Mouse (Mus musculus) hindbrain, embryonic 10.5 days (tissue): ENCODE results near the gene Preb. TPM values are rescaled to one million over a fixed set of nuclear protein-coding genes. Genes with fewer than 3 reads are reported as not detected.

Source experiments
- DNase-seq: peaks from one replicate; pipeline ENCODE4 v3.0.0-alpha.2; 2017; ENCODE audit warnings: low spot score
- H3K27ac ChIP-seq: fragments of 300-500 bp; sonication (generic); 2 replicates; pipeline ENCODE4 v1.5.1; 2016; ENCODE audit warnings: mild to moderate bottlenecking, moderate library complexity
- H3K27me3 ChIP-seq: fragments of 300-500 bp; sonication (generic); 2 replicates; pipeline ENCODE4 v1.6.1; 2016; ENCODE audit warnings: mild to moderate bottlenecking; ENCODE audit not compliant: poor library complexity, insufficient read depth, severe bottlenecking
- H3K36me3 ChIP-seq: fragments of 300-500 bp; sonication (generic); 2 replicates; pipeline ENCODE4 v1.6.1; 2016; ENCODE audit warnings: mild to moderate bottlenecking, moderate library complexity
- H3K4me1 ChIP-seq: fragments of 300-500 bp; sonication (generic); replicated peaks from 2 replicates; pipeline ENCODE4 v1.6.1; 2016; ENCODE audit warnings: mild to moderate bottlenecking
- H3K4me3 ChIP-seq: fragments of 300-500 bp; sonication (generic); 2 replicates; pipeline ENCODE4 v1.5.1; 2016; ENCODE audit warnings: mild to moderate bottlenecking, moderate library complexity
- H3K9me3 ChIP-seq: fragments of 300-500 bp; sonication (generic); 2 replicates; pipeline ENCODE4 v1.6.1; 2016; ENCODE audit warnings: mild to moderate bottlenecking, moderate library complexity
- WGBS: fragments of 180-500 bp; shearing (Covaris S2); methylation state at CpG from one replicate; pipeline ENCODE4 v1.1.7; 2016; 5-methylcytosine and 5-hydroxymethylcytosine counted together
- polyA plus RNA-seq: library from polyadenylated mRNA; unstranded; fragments of >200 nt; fragmentation: Nextera tagmentation; extraction: Ambion mirVana; gene quantifications from 2 replicates; pipeline ENCODE4 v1.2.1, GENCODE M21; 2016

Preb gene
- polyA plus RNA-seq, 1 experiment from 2014 or later, result 147 TPM

DNA sequence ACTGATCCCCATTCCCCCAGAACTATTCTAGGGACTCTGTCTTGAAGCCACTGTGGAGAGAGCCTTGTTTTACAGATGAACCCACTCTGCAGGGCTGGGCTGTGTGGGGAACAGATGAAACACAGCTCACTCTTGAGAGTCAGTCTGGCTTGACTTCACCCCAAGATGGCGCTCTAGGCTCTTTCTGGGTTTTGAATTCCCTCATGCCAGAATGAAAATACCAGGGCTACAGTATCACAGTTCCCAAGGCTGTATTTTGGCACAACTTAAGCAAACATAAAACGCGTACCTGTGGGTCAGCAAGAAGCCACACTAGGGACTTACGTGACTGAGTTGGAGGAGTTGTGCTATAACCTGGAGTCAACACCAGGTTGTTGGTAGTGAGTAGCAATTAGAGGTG is 30.0 kb downstream of the Preb start:
- WGBS, result 50% methylated on average over 4 of the region's 4 CpGs
- Histone ChIP-seq H3K27ac (no peak overlapping the region), H3K27me3 (no peaks in the 10 kb centered on the region), H3K9me3 (no peaks in the 10 kb centered on the region), H3K4me3 (no peak overlapping the region), H3K4me1 (0 out of 2 replicates have a peak, but pooled peaks cover 3% of the 10 kb centered on the region), H3K36me3 (no peaks in the 10 kb centered on the region)
- DNase-seq, result peak; percentile 52

DNA sequence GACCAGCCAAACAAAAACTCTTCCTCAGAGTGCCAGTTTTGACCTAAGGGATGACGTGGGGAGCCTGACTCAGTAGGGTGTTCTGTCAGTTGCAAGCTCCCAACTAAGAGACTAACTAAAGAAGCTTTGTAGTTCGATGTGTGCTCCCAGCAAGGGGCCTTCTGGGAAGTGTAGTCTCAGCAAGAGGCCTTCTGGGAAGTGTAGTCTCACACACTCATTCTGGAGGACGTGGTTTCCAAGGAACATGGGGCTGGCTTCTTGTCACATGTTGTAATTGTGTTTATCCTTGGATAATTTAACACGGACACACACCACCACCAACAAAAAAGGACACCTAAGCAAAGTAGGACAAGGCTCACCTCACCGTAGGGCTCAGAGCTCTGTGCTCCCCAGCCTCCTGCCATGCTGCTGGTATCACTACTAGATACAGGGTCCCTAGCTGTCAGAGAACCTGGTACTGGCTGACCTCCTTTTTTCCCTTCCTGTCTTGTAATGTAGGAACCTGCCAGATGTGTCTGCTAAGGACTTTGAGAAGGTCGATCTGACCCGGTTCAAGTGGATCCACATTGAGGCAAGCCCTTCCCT is 32.1 kb downstream of the Preb start:
- Histone ChIP-seq H3K4me1 (peaks cover 5% of the 10 kb centered on the region; the same call in 1 of the 2 replicates), H3K27me3 (peaks cover 6% of the 10 kb centered on the region; the same call in 1 of the 2 replicates), H3K4me3 (peak overlapping the region; percentile 30; the same call in 1 of the 2 replicates), H3K27ac (0 out of 2 replicates have a peak overlapping the region, but pooled peaks have one; percentile 36), H3K9me3 (no peaks in the 10 kb centered on the region), H3K36me3 (no peaks in the 10 kb centered on the region)
- DNase-seq, result no peak
- WGBS, result 42% methylated on average over 7 of the region's 7 CpGs

DNA sequence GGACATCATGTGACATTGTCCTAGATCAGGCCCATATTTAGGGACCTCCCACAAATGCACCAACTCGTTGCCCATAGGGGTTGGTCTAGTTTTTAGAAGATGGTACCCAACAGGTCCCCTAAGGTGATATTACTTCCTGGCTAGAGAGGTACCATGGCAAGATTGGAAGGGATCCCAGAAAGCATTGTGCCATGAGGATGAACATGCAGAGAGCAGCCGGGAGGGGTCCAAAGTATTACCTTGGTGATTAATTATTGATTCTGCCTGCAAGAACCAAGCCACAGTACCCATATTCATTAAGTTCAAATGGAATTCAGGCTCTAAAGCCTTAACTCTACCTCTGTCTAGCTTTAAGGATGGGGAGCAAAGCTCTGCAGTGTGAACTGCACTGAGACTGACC is 34.1 kb downstream of the Preb start:
- Histone ChIP-seq H3K4me3 (no peak overlapping the region), H3K27me3 (peaks cover 12% of the 10 kb centered on the region), H3K9me3 (no peaks in the 10 kb centered on the region), H3K36me3 (no peaks in the 10 kb centered on the region), H3K27ac (no peak overlapping the region), H3K4me1 (peaks cover 23% of the 10 kb centered on the region)
- DNase-seq, result no peak
- 83% methylated on average over 2 of the region's 2 CpGs for WGBS

DNA sequence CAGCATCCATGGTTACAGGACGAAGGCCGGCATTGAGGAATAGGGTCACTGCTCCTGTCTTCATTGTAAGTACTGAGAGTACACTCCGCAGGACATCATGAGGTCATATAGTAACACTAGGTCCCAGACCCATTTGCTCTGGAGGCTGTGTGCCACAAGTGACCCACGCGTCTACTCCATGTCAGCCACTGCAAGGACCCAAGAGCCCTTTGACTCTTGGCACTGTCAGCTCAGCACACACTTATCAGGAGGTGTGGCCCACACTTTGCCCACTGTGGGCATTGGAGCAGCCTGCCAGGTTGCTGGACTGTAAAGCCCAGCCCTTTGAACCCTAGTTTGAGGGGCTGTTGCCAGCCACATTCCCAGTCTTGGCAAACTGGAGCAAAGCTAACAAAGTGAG is 34.9 kb downstream of the Preb start:
- peaks cover 32% of the 10 kb centered on the region for H3K4me1 ChIP-seq
- no peaks in the 10 kb centered on the region for H3K9me3 ChIP-seq
- DNase-seq, result no peak
- 92% methylated on average over 5 of the region's 5 CpGs for WGBS
- H3K27me3 ChIP-seq, result peaks cover 12% of the 10 kb centered on the region
- H3K36me3 ChIP-seq, result 0 out of 2 replicates have a peak, but pooled peaks cover 4% of the 10 kb centered on the region
- H3K4me3 ChIP-seq, result no peak overlapping the region
- no peak overlapping the region for H3K27ac ChIP-seq

DNA sequence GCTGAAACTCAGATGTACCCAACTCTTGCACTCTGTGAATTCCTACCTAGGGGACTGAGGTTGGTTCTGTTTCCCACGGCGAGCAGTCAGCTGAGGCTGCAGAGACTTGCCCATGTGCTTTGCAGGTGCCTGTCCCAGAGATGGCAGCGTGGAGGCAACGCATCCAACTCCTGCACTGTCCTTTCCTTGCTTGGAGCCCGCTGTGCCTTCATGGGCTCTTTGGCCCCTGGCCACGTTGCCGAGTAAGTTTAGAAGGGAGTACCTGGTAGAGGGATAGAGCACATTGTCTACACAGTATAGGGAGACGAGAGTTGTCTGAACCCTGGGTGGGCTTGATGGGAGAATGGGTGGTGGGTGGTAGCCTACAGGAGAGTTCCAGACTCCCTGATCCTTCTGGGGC is 35.5 kb downstream of the Preb start:
- no peak for DNase-seq
- no peaks in the 10 kb centered on the region for H3K9me3 ChIP-seq
- H3K4me1 ChIP-seq, result peaks cover 34% of the 10 kb centered on the region
- H3K27me3 ChIP-seq, result peaks cover 12% of the 10 kb centered on the region
- H3K36me3 ChIP-seq, result peaks cover 8% of the 10 kb centered on the region
- H3K27ac ChIP-seq, result no peak overlapping the region
- 83% methylated on average over 8 of the region's 8 CpGs for WGBS
- H3K4me3 ChIP-seq, result no peak overlapping the region

DNA sequence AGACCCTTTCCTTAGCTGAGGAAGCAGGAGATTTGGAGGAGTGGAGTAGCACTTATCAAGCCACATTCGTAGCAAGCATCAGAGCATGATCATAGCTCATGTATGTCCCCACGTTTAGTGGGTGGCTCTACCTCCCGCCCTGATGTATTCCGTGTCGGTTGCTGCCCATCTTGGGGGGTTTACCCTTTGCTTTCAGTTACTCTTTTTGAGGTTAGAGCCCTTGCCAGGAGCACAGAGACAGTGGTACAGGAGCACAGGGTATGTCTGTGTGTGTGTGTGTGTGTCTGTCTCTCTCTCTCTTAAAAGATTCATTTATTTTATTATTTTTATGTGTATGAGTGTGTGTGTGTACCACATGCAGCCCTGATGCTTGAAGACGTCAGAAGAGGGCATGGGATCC is 37.0 kb downstream of the Preb start:
- H3K27me3 ChIP-seq, result peaks cover 12% of the 10 kb centered on the region
- H3K9me3 ChIP-seq, result no peaks in the 10 kb centered on the region
- no peak overlapping the region for H3K27ac ChIP-seq
- WGBS, result 87% methylated on average over 6 of the region's 6 CpGs
- H3K4me1 ChIP-seq, result peaks cover 39% of the 10 kb centered on the region
- no peak for DNase-seq
- H3K36me3 ChIP-seq, result peaks cover 23% of the 10 kb centered on the region
- H3K4me3 ChIP-seq, result no peak overlapping the region

DNA sequence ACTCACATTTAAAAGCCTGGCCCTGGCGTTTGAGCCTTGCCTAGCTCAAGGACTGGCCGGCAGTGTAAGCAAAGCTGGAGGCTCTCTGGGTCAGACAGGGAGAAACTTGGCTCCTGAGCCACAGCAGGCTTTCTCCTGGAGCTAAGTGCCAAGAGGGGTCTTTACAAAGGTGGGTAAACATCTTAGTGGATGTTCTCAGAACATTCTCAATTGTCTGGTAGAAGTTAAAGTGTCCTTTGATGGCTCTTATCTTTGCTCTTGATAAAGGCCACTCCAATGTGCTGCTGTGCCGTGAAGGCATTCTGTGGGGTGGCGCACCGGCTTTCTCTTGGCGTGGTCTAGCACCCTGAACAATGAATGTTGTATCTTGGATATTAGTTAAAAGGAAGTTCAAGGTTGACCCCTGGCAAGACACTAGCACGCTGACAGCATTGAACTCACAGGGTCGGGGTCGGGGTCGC is 37.5 kb downstream of the Preb start:
- Histone ChIP-seq H3K27me3 (peaks cover 12% of the 10 kb centered on the region), H3K9me3 (no peaks in the 10 kb centered on the region), H3K27ac (0 out of 2 replicates have a peak overlapping the region, but pooled peaks have one; percentile 40), H3K36me3 (peaks cover 28% of the 10 kb centered on the region), H3K4me1 (peaks cover 36% of the 10 kb centered on the region), H3K4me3 (peak overlapping the region; percentile 57)
- no peak for DNase-seq
- WGBS, result 71% methylated on average over 10 of the region's 10 CpGs

DNA sequence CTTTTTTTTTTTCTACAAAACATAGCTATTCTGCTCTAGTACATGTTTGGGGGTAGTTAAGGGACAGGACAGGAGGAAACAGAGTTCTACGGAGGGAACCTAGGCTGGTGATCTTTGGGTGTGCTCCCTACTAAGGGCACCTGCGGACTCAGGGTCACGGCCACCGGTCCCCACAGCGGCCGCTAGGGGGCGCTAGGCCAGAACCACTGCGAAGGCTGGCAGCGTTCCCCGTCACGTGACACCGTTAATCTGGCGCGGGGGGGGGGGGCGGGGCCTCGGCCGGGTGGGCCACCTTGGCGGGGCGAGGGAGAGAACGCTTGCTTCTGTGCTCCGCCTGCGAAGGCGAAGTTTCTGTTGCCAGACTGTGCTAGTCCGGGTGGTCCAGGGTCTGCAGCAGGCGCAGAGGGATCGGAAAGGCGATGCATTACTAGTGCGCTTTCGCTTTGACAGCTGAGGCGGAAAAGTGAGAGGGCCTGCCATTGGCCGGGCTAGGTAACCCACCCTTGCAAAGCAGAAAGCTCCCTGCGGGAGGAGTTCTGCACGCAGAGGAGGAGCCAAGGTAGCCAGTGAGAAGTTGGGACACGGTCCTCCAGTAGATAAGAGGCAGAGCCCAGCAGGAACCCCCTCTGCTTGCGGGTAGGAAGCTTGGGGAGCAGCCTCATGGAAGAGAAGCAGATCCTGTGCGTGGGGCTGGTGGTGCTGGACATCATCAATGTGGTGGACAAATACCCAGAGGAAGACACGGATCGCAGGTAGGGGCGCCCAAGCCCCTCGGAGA is 38.7 kb downstream of the Preb start, which contains the start of gene Khk:
Khk (plus strand) TSS at position 176 of the 778 bp plus-strand sequence.
- peak within 1 kb of the TSS; percentile 57 for H3K4me3 ChIP-seq
- 1% methylated on average over 39 of the region's 40 CpGs for WGBS
- H3K27me3 ChIP-seq, result peaks cover 12% of the 10 kb centered on the region
- H3K27ac ChIP-seq, result peak within 1 kb of the TSS; percentile 85
- H3K4me1 ChIP-seq, result peaks cover 43% of the 10 kb centered on the region
- peak; percentile 95 for DNase-seq
- H3K9me3 ChIP-seq, result no peaks in the 10 kb centered on the region
- H3K36me3 ChIP-seq, result peaks cover 36% of the 10 kb centered on the region

DNA sequence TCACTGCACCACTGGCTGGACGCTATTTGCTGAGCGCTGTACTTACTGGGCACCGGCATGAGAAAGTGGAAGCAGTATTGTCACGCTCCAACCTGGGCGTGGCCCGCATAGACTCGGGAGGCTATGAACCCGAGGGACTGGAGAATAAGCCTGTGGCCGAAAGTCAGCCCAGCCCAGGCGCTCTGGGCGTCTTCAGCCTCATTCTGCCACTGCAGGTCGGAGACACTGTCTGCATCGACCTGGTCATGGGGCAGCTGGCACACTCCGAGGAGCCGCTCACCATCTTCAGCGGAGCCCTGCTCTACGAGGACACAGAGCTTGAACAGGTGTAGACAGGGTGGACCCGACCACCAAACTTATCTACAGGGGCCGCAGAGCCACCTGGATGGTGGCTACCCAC is 39.5 kb downstream of the Preb start:
- Histone ChIP-seq H3K27me3 (peaks cover 12% of the 10 kb centered on the region), H3K36me3 (peaks cover 36% of the 10 kb centered on the region), H3K4me3 (peak overlapping the region; percentile 57), H3K9me3 (no peaks in the 10 kb centered on the region), H3K4me1 (peaks cover 50% of the 10 kb centered on the region), H3K27ac (peak overlapping the region; percentile 46; the same call in 1 of the 2 replicates)
- 61% methylated on average over 19 of the region's 19 CpGs for WGBS
- no peak for DNase-seq

DNA sequence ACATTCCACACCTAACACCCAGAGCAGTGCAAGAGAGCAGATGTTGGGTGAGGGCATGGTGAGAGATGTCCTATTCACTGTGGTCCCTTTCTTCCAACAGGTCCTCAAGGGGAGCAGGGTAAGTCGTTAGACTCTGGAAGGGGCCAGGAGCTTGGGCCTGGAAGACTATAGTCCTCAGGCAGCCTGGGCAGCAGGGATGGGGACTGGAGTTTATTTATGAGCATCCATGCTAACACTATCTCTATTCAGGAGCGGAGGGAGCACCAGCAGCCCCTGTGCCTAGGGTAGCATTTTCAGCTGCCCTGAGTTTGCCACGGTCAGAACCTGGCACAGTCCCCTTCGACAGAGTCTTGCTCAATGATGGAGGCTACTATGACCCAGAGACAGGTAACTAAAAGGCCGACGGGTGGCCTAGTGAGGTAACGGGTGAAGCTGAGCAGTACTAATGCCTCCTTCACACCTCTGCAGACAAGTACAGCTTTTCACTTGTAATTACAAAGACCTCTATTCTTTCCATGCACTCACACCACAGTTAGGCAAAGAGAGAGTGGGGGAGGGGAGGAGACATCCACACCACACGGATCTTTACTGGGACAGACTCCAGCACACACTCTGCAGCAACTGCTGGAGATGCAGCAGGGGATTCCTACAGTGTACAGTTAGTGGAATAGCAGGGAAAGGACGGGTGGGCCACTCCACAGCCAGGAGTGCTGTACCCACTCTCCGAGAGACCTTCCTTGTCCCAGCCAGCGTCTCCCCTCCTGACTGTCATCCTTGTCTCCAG is 40.1 kb downstream of the Preb start:
- no peaks in the 10 kb centered on the region for H3K9me3 ChIP-seq
- H3K36me3 ChIP-seq, result peaks cover 36% of the 10 kb centered on the region
- peak overlapping the region; percentile 57; the same call in 1 of the 2 replicates for H3K4me3 ChIP-seq
- peak overlapping the region; percentile 46; the same call in 1 of the 2 replicates for H3K27ac ChIP-seq
- DNase-seq, result no peak
- 75% methylated on average over 11 of the region's 11 CpGs for WGBS
- peaks cover 12% of the 10 kb centered on the region for H3K27me3 ChIP-seq
- H3K4me1 ChIP-seq, result peaks cover 56% of the 10 kb centered on the region

DNA sequence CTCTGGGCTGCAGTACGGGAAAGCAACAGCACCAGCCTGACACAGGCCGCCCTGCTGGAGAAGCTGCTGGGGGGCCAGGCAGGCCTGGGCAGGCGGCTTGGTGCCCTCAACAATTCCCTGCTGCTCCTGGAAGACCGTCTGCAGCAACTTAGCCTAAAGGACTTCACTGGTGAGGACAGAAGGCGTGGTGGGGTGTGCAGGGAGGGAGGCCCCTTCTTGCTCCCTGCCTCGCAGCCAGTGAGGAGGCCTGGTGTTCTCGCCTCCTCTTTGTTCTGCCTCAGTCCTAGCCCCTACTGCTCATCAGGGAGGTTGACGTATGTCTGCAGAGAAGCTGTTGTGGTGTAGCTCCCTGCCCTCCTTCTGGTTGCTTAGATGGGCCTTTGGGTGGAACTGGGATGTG is 41.5 kb downstream of the Preb start:
- Histone ChIP-seq H3K27me3 (peaks cover 12% of the 10 kb centered on the region), H3K4me1 (peaks cover 70% of the 10 kb centered on the region), H3K27ac (peak overlapping the region; percentile 13; the same call in 1 of the 2 replicates), H3K36me3 (peaks cover 36% of the 10 kb centered on the region), H3K9me3 (no peaks in the 10 kb centered on the region), H3K4me3 (0 out of 2 replicates have a peak overlapping the region, but pooled peaks have one; percentile 3)
- no peak for DNase-seq
- WGBS, result 80% methylated on average over 8 of the region's 8 CpGs

DNA sequence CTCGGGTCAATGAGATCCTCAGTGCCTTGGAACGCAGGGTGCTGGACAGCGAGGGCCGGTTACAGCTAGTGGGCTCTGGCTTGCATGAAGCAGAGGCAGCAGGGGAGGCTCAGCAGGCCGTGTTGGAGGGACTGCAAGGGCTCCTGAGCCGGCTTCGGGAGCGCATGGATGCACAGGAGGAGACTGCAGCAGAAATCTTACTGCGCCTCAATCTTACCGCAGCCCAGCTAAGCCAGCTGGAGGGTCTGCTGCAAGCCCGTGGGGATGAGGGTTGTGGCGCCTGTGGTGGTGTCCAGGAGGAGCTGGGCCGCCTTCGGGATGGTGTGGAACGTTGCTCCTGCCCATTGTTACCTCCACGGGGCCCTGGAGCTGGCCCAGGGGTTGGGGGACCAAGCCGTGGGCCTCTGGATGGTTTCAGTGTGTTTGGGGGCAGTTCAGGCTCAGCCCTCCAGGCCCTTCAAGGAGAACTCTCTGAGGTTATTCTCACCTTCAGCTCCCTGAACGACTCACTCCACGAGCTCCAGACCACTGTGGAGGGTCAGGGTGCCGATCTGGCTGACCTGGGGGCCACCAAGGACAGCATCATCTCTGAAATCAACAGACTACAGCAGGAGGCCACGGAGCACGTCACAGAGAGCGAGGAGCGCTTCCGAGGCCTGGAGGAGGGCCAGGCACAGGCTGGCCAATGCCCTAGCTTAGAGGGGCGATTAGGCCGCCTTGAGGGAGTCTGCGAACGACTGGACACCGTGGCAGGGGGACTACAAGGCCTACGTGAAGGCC is 42.1 kb downstream of the Preb start:
- Histone ChIP-seq H3K27ac (peak overlapping the region; percentile 13; the same call in 1 of the 2 replicates), H3K4me1 (peaks cover 75% of the 10 kb centered on the region), H3K9me3 (no peaks in the 10 kb centered on the region), H3K36me3 (peaks cover 36% of the 10 kb centered on the region), H3K27me3 (peaks cover 6% of the 10 kb centered on the region), H3K4me3 (0 out of 2 replicates have a peak overlapping the region, but pooled peaks have one; percentile 3)
- no peak for DNase-seq
- 86% methylated on average over 31 of the region's 31 CpGs for WGBS
